Mouse (Mus musculus): ENCODE measurements around the gene E2f4. TPM values are rescaled to one million over a fixed set of nuclear protein-coding genes. Genes with fewer than 3 reads are reported as not detected.
A peak's percentile ranks its signal among the peaks of the same experiment; 100 is the strongest.

E2f4 gene
- total RNA-seq (2012; rRNA removed) (95.9 and 98.5 TPM in 2 replicates), polyA plus RNA-seq (2012; ENCODE audit: insufficient read depth in 1 of 2, insufficient read length in 2 of 2, low read depth in 1 of 2, low replicate concordance in 2 of 2, missing spikeins in 1 of 2) (100 to 1,000 TPM in 1 of 2 experiments, 10 to 100 TPM in 1; 97.9 to 313 TPM)

- H3K9me3 ChIP-seq (replicated peaks; ENCODE audit: insufficient read depth, low read length): no peaks in the 10 kb centered on the region
- H3K9ac ChIP-seq (ENCODE audit: control insufficient read depth, low read depth, low read length, poor library complexity, severe bottlenecking): peak within 1 kb of the TSS; percentile 97
- H3K27me3 ChIP-seq (ENCODE audit: control insufficient read depth in 1 of 2, insufficient read depth in 2 of 2, low read length in 2 of 2): no peaks in the 10 kb centered on the region
- H3K27ac ChIP-seq (ENCODE audit: control insufficient read depth, low read depth, low read length): peak within 1 kb of the TSS; percentile 70
- peaks cover 34% of the 10 kb centered on the region for H3K79me2 ChIP-seq (ENCODE audit: control insufficient read depth, insufficient read depth, low read length, poor library complexity)
- peaks cover 15 to 33% of the 10 kb centered on the region in 2 experiments for H3K36me3 ChIP-seq (ENCODE audit: control insufficient read depth in 1 of 2, insufficient read depth in 2 of 2, low read length in 2 of 2)
- peak within 1 kb of the TSS; percentile 86 for H3K4me3 ChIP-seq (ENCODE audit: control insufficient read depth in 1 of 2, insufficient read depth in 1 of 2, low read depth in 2 of 2, low read length in 2 of 2)
- peaks cover 11 to 27% of the 10 kb centered on the region in 2 experiments for H3K4me1 ChIP-seq (ENCODE audit: control insufficient read depth in 1 of 2, insufficient read depth in 2 of 2, low read length in 2 of 2)
- peak; percentile 96 for DNase-seq (ENCODE audit: low read depth, low spot score)
- no peak for TF ChIP-seq POLR2AphosphoS5 (IDR thresholded peaks at IDR 0.05; ENCODE audit: borderline replicate concordance, low read depth, low read length)
- TF ChIP-seq MAZ (IDR thresholded peaks at IDR 0.05; ENCODE audit: low read depth, low read length): peak; percentile 43; the same call in 1 of the 2 replicates
- no peak for TF ChIP-seq NRF1 (IDR thresholded peaks at IDR 0.05; ENCODE audit: insufficient read depth, low read depth, low read length, poor library complexity, severe bottlenecking)
- no peak for TF ChIP-seq MAFK (IDR thresholded peaks at IDR 0.05; ENCODE audit: borderline replicate concordance, low read depth, low read length)
- TF ChIP-seq E2F4 (IDR thresholded peaks at IDR 0.05; ENCODE audit: borderline replicate concordance, low read depth, low read length): no peak
- no peak for TF ChIP-seq MYB (IDR thresholded peaks at IDR 0.05; ENCODE audit: low read depth, low read length)
- peak; percentile 76 for TF ChIP-seq TCF12 (IDR thresholded peaks at IDR 0.05; ENCODE audit: low read depth, low read length)
- TF ChIP-seq GABPA (IDR thresholded peaks at IDR 0.05; ENCODE audit: low read depth, low read length): no peak
- TF ChIP-seq EP300 (IDR thresholded peaks at IDR 0.05; ENCODE audit: low read depth in 1 of 2, low read length in 2 of 2): peak in 1 of 2 experiments; percentile 25; a peak in 1 of 4 replicates
- TF ChIP-seq MYC (IDR thresholded peaks at IDR 0.05; ENCODE audit: low read depth, low read length): 0 out of 2 replicates have a peak, but pooled peaks have one; percentile 22
- TF ChIP-seq USF2 (IDR thresholded peaks at IDR 0.05; ENCODE audit: borderline replicate concordance in 1 of 2, insufficient read depth in 1 of 2, low read depth in 1 of 2, low read length in 2 of 2): no peak
- peak; percentile 29; the same call in 1 of the 2 replicates for TF ChIP-seq ZMIZ1 (IDR thresholded peaks at IDR 0.05; ENCODE audit: low read depth, low read length)
- no peak for TF ChIP-seq ZKSCAN1 (IDR thresholded peaks at IDR 0.05; ENCODE audit: low read depth, low read length)
- TF ChIP-seq ELF1 (IDR thresholded peaks at IDR 0.05; ENCODE audit: low read depth, low read length): peak; percentile 99
- TF ChIP-seq TAL1 (IDR thresholded peaks at IDR 0.05; ENCODE audit: low read length): no peak
- no peak; the same call in none of the 2 replicates for TF ChIP-seq POLR2AphosphoS2 (IDR thresholded peaks at IDR 0.05; ENCODE audit: low read length)
- TF ChIP-seq ZNF384 (IDR thresholded peaks at IDR 0.05; ENCODE audit: low read depth, low read length): no peak
- TF ChIP-seq MXI1 (IDR thresholded peaks at IDR 0.05; ENCODE audit: low read depth, low read length): peak; percentile 76
- peak; percentile 49; the same call in 1 of the 2 replicates for TF ChIP-seq TBP (IDR thresholded peaks at IDR 0.05; ENCODE audit: low read depth, low read length)
- no peak for TF ChIP-seq RAD21 (IDR thresholded peaks at IDR 0.05; ENCODE audit: low read depth, low read length)
- peak; percentile 87 to 95 for TF ChIP-seq POLR2A (IDR thresholded peaks at IDR 0.05; ENCODE audit: control insufficient read depth in 1 of 2, insufficient read depth in 1 of 2, low read depth in 1 of 2, low read length in 2 of 2, poor library complexity in 1 of 2)
- TF ChIP-seq ETS1 (IDR thresholded peaks at IDR 0.05; ENCODE audit: low read depth, low read length): 0 out of 2 replicates have a peak, but pooled peaks have one; percentile 43
- TF ChIP-seq JUND (IDR thresholded peaks at IDR 0.05; ENCODE audit: low read depth, low read length): no peak
- no peak for TF ChIP-seq CHD1 (IDR thresholded peaks at IDR 0.05; ENCODE audit: low read depth, low read length)
- no peak for TF ChIP-seq MEF2A (IDR thresholded peaks at IDR 0.05; ENCODE audit: extremely low read depth, insufficient replicate concordance, low read depth, low read length, poor library complexity, severe bottlenecking)
- TF ChIP-seq KAT2A (conservative IDR thresholded peaks at IDR 0.05; ENCODE audit: low read depth, low read length): peak; percentile 60; the same call in 1 of the 2 replicates
- no peak for TF ChIP-seq BHLHE40 (IDR thresholded peaks at IDR 0.05; ENCODE audit: borderline replicate concordance, low read depth, low read length)
- TF ChIP-seq GATA1 (IDR thresholded peaks at IDR 0.05; ENCODE audit: low read depth, low read length): no peak
- TF ChIP-seq USF1 (IDR thresholded peaks at IDR 0.05; ENCODE audit: low read depth, low read length): no peak
- peak; percentile 92 for TF ChIP-seq HCFC1 (IDR thresholded peaks at IDR 0.05; ENCODE audit: low read depth, low read length)
- TF ChIP-seq RCOR1 (IDR thresholded peaks at IDR 0.05; ENCODE audit: low read depth, low read length): no peak
- no peak for TF ChIP-seq CTCF (IDR thresholded peaks at IDR 0.05 in 2 of 3, conservative IDR thresholded peaks at IDR 0.05 in 1 of 3; ENCODE audit: control insufficient read depth in 1 of 3, insufficient read depth in 1 of 3, low read depth in 2 of 3, low read length in 3 of 3, poor library complexity in 1 of 3, severe bottlenecking in 1 of 3)
- TF ChIP-seq UBTF (IDR thresholded peaks at IDR 0.05; ENCODE audit: borderline replicate concordance, insufficient read depth, low read depth, low read length): no peak
- TF ChIP-seq SMC3 (IDR thresholded peaks at IDR 0.05; ENCODE audit: low read depth, low read length): no peak
- peak; percentile 84 for TF ChIP-seq NELFE (IDR thresholded peaks at IDR 0.05; ENCODE audit: low read depth, low read length)
Observed at GRCm38 (mm10) chr8:105297511-105298192, at the start of gene E2f4. Gene E2f4, plus strand, starts transcription at chr8:105297663.
